Mouse (Mus musculus): ENCODE data around the gene Cfap58.

DNA sequence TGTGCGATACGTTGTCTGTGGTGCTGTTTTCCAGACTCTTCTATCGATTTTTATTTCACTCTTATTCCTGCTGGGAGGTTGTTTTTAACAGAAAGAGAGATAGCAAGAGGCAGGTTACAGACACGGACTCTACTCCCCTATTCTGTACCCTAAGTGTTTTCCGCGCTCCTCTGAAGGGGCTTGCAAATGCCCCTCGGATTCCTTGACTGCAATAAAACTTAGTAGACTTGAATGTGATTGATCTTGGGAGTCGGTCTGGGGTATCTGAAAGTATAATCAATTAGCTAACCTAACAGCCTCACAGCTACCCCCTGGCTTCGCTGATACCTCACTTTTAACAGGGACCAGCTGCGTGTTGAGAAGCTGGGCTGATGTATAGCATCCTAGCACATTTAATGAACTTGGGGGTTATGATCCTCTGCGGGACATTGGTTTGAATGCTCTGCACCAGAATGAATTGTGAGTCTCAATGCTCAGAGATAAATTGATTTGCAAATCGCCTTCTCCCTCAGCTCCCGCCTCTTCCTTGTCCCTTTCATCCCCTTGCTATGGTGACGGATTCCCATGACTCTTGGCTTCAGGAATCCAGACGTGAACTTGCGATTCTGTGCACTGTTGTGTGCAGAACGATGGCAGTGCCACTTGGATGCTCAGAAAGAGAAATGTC lies 31.7 kb downstream of the Cfap58 start:
- TF ChIP-seq POLR2A (IDR thresholded peaks at IDR 0.05; ENCODE audit: borderline replicate concordance, control insufficient read depth, low read depth, low read length) (no peak), CTCF (IDR thresholded peaks at IDR 0.05; ENCODE audit: control insufficient read depth, insufficient read depth, low read length) (no peak)
